Mouse (Mus musculus) heart, embryonic 13.5 days (tissue): ENCODE measurements around the gene Cd300e. TPM values are rescaled to one million over a fixed set of nuclear protein-coding genes. Genes with fewer than 3 reads are reported as not detected.

ENCODE experiments used
- ATAC-seq: fragments of 200-750 bp; cut with Nextera tagmentation; 2 replicates; pipeline ENCODE4 v1.8.0; 2017; ENCODE audit warnings: moderate TSS enrichment; ENCODE audit not compliant: insufficient number of reproducible peaks, low FRiP score, low TSS enrichment; ENCODE audit errors: extremely low read depth
- H3K27ac ChIP-seq: fragments of 300-500 bp; sonication (generic); replicated peaks from 2 replicates; pipeline ENCODE4 v1.5.1; 2015; ENCODE audit warnings: moderate library complexity, mild to moderate bottlenecking, inconsistent platforms
- H3K27me3 ChIP-seq: fragments of 300-500 bp; sonication (generic); replicated peaks from 2 replicates; pipeline ENCODE4 v1.6.1; 2015; ENCODE audit warnings: mild to moderate bottlenecking, inconsistent platforms
- H3K36me3 ChIP-seq: fragments of 300-500 bp; sonication (generic); 2 replicates; pipeline ENCODE4 v1.6.1; 2015; ENCODE audit warnings: mild to moderate bottlenecking, inconsistent platforms
- H3K4me1 ChIP-seq: fragments of 300-500 bp; sonication (generic); 2 replicates; pipeline ENCODE4 v1.6.1; 2015; ENCODE audit warnings: inconsistent platforms
- H3K4me2 ChIP-seq: fragments of 300-500 bp; sonication (generic); 2 replicates; pipeline ENCODE4 v1.6.1; 2015; ENCODE audit warnings: inconsistent platforms, mild to moderate bottlenecking, moderate library complexity
- H3K4me3 ChIP-seq: fragments of 300-500 bp; sonication (generic); 2 replicates; pipeline ENCODE4 v1.5.1; 2015; ENCODE audit warnings: moderate library complexity, mild to moderate bottlenecking, inconsistent platforms
- H3K9ac ChIP-seq: fragments of 300-500 bp; sonication (generic); 2 replicates; pipeline ENCODE4 v1.6.1; 2015; ENCODE audit warnings: inconsistent platforms, mild to moderate bottlenecking, moderate library complexity
- H3K9me3 ChIP-seq: fragments of 300-500 bp; sonication (generic); 2 replicates; pipeline ENCODE4 v1.6.1; 2016; ENCODE audit warnings: inconsistent platforms
- WGBS: fragments of 180-500 bp; shearing (Covaris S2); methylation state at CpG from one replicate; pipeline ENCODE4 v1.1.7; 2015; ENCODE audit warnings: mixed read lengths; 5-methylcytosine and 5-hydroxymethylcytosine counted together
- polyA plus RNA-seq: library from polyadenylated mRNA; unstranded; fragments of >200 nt; fragmentation: Nextera tagmentation; extraction: Ambion mirVana; gene quantifications from 2 replicates; pipeline ENCODE4 v1.2.1, GENCODE M21; 2015

The Cd300e gene
- polyA plus RNA-seq, result not detected in 2 replicates

GRCm38 (mm10) chr11:115062077-115062476, at the start of gene Cd300e:
Gene Cd300e, minus strand, starts transcription at chr11:115062177.
- 42% methylated on average over 5 of the region's 5 CpGs for WGBS
- no peak within 1 kb of the TSS for H3K4me3 ChIP-seq
- no peak within 1 kb of the TSS for H3K4me2 ChIP-seq
- H3K27ac ChIP-seq, result no peak within 1 kb of the TSS
- ATAC-seq, result no peak
- no peaks in the 10 kb centered on the region; the same call in 1 of the 2 replicates for H3K27me3 ChIP-seq
- no peaks in the 10 kb centered on the region for H3K4me1 ChIP-seq
- no peaks in the 10 kb centered on the region for H3K9me3 ChIP-seq
- H3K9ac ChIP-seq, result no peak within 1 kb of the TSS
- no peaks in the 10 kb centered on the region for H3K36me3 ChIP-seq

GRCm38 (mm10) chr11:115110271-115110670, 48.3 kb upstream of the Cd300e start:
- no peak overlapping the region for H3K27ac ChIP-seq
- H3K9me3 ChIP-seq, result no peaks in the 10 kb centered on the region
- no peak overlapping the region for H3K4me2 ChIP-seq
- peaks cover 7% of the 10 kb centered on the region for H3K4me1 ChIP-seq
- no peaks in the 10 kb centered on the region for H3K27me3 ChIP-seq
- no peak overlapping the region for H3K9ac ChIP-seq
- H3K4me3 ChIP-seq, result no peak overlapping the region
- 70% methylated on average over 5 of the region's 5 CpGs for WGBS
- no peak for ATAC-seq
- no peaks in the 10 kb centered on the region for H3K36me3 ChIP-seq

- ATAC-seq, result no peak
- no peak overlapping the region for H3K4me3 ChIP-seq
- 86% methylated on average over 8 of the region's 8 CpGs for WGBS
These were observed 46.2 kb upstream of the Cd300e start for GRCm38 (mm10) chr11:115108176-115108575.

DNA sequence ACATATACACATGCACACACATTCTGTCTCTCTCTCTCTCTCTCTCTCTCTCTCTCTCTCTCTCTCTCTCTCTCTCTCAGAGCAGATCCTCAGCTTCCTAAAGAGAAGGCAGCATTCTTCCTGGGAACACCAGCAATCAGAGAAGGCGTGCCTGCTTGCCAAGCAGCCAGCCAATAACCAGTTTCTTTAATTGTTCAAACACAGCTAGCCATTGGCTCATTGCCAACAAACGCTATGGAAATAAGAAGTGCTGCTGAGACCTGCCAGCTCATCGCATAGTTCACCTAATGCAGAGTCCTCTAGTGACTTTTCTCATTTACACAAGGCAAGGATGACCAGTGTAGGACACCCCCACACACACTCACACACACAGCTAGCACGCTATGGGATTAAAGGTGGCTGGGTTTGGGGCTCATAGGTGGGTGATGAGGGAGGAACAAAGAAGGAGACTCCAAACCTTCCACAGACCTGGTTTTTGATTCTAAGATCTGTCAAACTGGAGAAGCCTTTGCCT, 45.5 kb upstream of the Cd300e start:
- no peaks in the 10 kb centered on the region for H3K36me3 ChIP-seq
- no peaks in the 10 kb centered on the region for H3K9me3 ChIP-seq
- no peak overlapping the region for H3K9ac ChIP-seq
- no peak overlapping the region for H3K4me2 ChIP-seq
- WGBS, result 36% methylated on average over 4 of the region's 4 CpGs
- H3K27me3 ChIP-seq, result no peaks in the 10 kb centered on the region
- no peak for ATAC-seq
- no peak overlapping the region for H3K4me3 ChIP-seq
- H3K4me1 ChIP-seq, result peaks cover 7% of the 10 kb centered on the region
- no peak overlapping the region for H3K27ac ChIP-seq

More at GRCm38 (mm10) chr11:115108176-115108575, 46.2 kb upstream of the Cd300e start:
- Histone ChIP-seq H3K9ac (no peak overlapping the region), H3K36me3 (no peaks in the 10 kb centered on the region), H3K4me2 (no peak overlapping the region), H3K27me3 (no peaks in the 10 kb centered on the region), H3K9me3 (no peaks in the 10 kb centered on the region), H3K27ac (no peak overlapping the region), H3K4me1 (peaks cover 7% of the 10 kb centered on the region)

- ATAC-seq, result no peak
- WGBS, result 77% methylated on average over 2 of the region's 2 CpGs
- no peaks in the 10 kb centered on the region for H3K9me3 ChIP-seq
- H3K4me1 ChIP-seq, result peaks cover 7% of the 10 kb centered on the region
- H3K27ac ChIP-seq, result no peak overlapping the region
- H3K4me2 ChIP-seq, result no peak overlapping the region
- no peak overlapping the region for H3K4me3 ChIP-seq
- no peak overlapping the region for H3K9ac ChIP-seq
- H3K36me3 ChIP-seq, result no peaks in the 10 kb centered on the region
- H3K27me3 ChIP-seq, result no peaks in the 10 kb centered on the region
These were observed 44.7 kb upstream of the Cd300e start for GRCm38 (mm10) chr11:115106638-115107037.

GRCm38 (mm10) chr11:115104769-115105563, 43.0 kb upstream of the Cd300e start:
- H3K36me3 ChIP-seq, result no peaks in the 10 kb centered on the region
- no peak for ATAC-seq
- H3K4me3 ChIP-seq, result no peak overlapping the region
- H3K9ac ChIP-seq, result no peak overlapping the region
- 75% methylated on average over 8 of the region's 8 CpGs for WGBS
- H3K9me3 ChIP-seq, result no peaks in the 10 kb centered on the region
- H3K27me3 ChIP-seq, result no peaks in the 10 kb centered on the region
- H3K4me1 ChIP-seq, result peaks cover 7% of the 10 kb centered on the region
- H3K27ac ChIP-seq, result no peak overlapping the region
- H3K4me2 ChIP-seq, result no peak overlapping the region

- Histone ChIP-seq H3K4me2 (no peak overlapping the region), H3K4me3 (no peak overlapping the region), H3K4me1 (peaks cover 7% of the 10 kb centered on the region), H3K27me3 (no peaks in the 10 kb centered on the region), H3K9me3 (no peaks in the 10 kb centered on the region), H3K27ac (no peak overlapping the region), H3K36me3 (no peaks in the 10 kb centered on the region), H3K9ac (no peak overlapping the region)
- ATAC-seq, result no peak
- 77% methylated on average over 25 of the region's 25 CpGs for WGBS
These were observed 41.8 kb upstream of the Cd300e start for GRCm38 (mm10) chr11:115103470-115104413.

GRCm38 (mm10) chr11:115102116-115102515, 40.1 kb upstream of the Cd300e start:
- Histone ChIP-seq H3K4me1 (no peaks in the 10 kb centered on the region; the same call in 1 of the 2 replicates), H3K9ac (no peak overlapping the region), H3K4me3 (no peak overlapping the region), H3K9me3 (no peaks in the 10 kb centered on the region), H3K27me3 (no peaks in the 10 kb centered on the region), H3K36me3 (no peaks in the 10 kb centered on the region), H3K4me2 (no peak overlapping the region), H3K27ac (no peak overlapping the region)
- whole genome bisulfite sequencing, result 87% methylated on average over 9 of the region's 9 CpGs
- ATAC-seq, result no peak

DNA sequence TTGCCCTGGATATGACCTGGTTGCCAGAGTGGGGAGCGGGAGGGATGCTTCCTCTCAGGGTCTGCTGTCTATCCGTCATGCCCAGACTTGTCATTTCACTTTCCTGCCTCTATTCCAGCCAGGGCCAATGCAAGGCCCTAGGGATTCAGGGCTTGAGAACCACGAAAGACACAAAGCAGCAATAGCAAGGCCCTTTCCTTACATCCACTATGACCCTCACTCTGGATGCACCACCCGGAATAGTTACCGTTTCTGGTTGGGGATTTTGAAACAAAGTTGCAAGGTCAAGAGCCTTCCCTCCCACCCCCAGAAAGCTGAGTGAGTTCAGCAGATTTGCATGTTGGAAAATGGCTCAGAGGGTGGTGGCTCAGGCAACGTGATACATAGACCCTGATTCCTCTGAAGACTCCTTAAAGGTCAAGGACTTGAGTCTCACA, 39.7 kb upstream of the Cd300e start:
- no peak for ATAC-seq
- Histone ChIP-seq H3K36me3 (no peaks in the 10 kb centered on the region), H3K27me3 (no peaks in the 10 kb centered on the region), H3K4me3 (no peak overlapping the region), H3K9ac (no peak overlapping the region), H3K4me2 (no peak overlapping the region), H3K9me3 (no peaks in the 10 kb centered on the region), H3K4me1 (no peaks in the 10 kb centered on the region), H3K27ac (no peak overlapping the region)
- WGBS, result 51% methylated on average over 6 of the region's 6 CpGs

- Histone ChIP-seq H3K4me3 (no peak overlapping the region), H3K4me1 (no peaks in the 10 kb centered on the region), H3K9ac (no peak overlapping the region), H3K27ac (no peak overlapping the region), H3K9me3 (no peaks in the 10 kb centered on the region), H3K27me3 (no peaks in the 10 kb centered on the region), H3K36me3 (no peaks in the 10 kb centered on the region), H3K4me2 (no peak overlapping the region)
- no peak for ATAC-seq
- 71% methylated on average over 7 of the region's 7 CpGs for WGBS
These were observed 38.8 kb upstream of the Cd300e start for GRCm38 (mm10) chr11:115100741-115101140.

DNA sequence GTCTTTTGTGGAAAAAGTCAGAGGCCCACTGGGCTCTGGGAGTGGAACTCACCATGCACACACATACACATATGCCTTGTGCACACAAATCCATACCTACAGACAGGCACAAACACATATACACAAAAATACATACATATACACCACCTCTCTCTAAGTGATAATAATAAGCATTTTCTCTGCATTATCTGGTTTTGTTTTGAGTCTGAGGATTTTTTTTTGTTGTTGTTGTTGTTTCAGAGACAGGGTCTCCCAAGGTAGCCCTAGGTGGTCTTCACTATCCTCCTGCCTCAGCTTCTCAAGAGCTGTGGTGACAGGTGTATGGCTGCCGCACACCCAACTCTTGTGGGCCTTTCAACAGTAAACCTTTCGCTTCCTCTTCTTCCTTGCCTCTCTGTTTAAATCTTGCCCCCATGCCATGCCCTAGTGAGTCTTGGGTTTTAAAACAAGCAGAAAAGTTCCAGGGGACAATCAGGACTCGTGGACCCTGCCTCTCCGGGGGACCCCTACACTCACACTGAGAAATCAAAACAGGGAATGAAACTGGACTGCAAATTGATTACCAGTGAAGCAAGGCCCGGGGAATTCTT, 38.1 kb upstream of the Cd300e start:
- no peaks in the 10 kb centered on the region for H3K36me3 ChIP-seq
- H3K9me3 ChIP-seq, result no peaks in the 10 kb centered on the region
- H3K4me3 ChIP-seq, result no peak overlapping the region
- no peaks in the 10 kb centered on the region for H3K4me1 ChIP-seq
- no peak overlapping the region for H3K27ac ChIP-seq
- ATAC-seq, result no peak
- 71% methylated on average over 5 of the region's 5 CpGs for WGBS
- H3K27me3 ChIP-seq, result no peaks in the 10 kb centered on the region
- H3K4me2 ChIP-seq, result no peak overlapping the region
- no peak overlapping the region for H3K9ac ChIP-seq
